Mouse (Mus musculus): ENCODE results near the gene Rps6ka1. TPM values are rescaled to one million over a fixed set of nuclear protein-coding genes. Genes with fewer than 3 reads are reported as not detected.
"Not testable (repeated sequence)": the region's sequence is repeated elsewhere in the genome, so short reads cannot be mapped to it uniquely, and the experiment has no call there.

The Rps6ka1 gene
- polyA plus RNA-seq, 1 experiment from 2014 or later: 25.3 TPM

GRCm38 (mm10) chr4:133846625-133847024 is 41.0 kb downstream of the Rps6ka1 start:
- no peak overlapping the region for H3K9ac ChIP-seq
- no peaks in the 10 kb centered on the region for H3K9me3 ChIP-seq (ENCODE audit: control insufficient read depth, low read length)
- 0 out of 2 replicates have a peak, but pooled peaks cover 9% of the 10 kb centered on the region for H3K36me3 ChIP-seq (replicated peaks; ENCODE audit: control insufficient read depth, insufficient read depth)
- no peak for DNase-seq (ENCODE audit: low spot score)
- no peaks in the 10 kb centered on the region for H3K27me3 ChIP-seq (ENCODE audit: control insufficient read depth, insufficient read depth, low read length)
- no peaks in the 10 kb centered on the region for H3K4me1 ChIP-seq (replicated peaks; ENCODE audit: control insufficient read depth, insufficient read depth, low read length)
- H3K4me2 ChIP-seq (replicated peaks): no peak overlapping the region
- no peak overlapping the region for H3K4me3 ChIP-seq (replicated peaks; ENCODE audit: low read length)
- H3K27ac ChIP-seq: no peak overlapping the region
- ATAC-seq (ENCODE audit: low FRiP score): no peak
- WGBS: 91% methylated on average over 1 of the region's 1 CpGs

- no peak overlapping the region for H3K27ac ChIP-seq
- WGBS: 88% methylated on average over 9 of the region's 9 CpGs
These were observed 42.5 kb downstream of the Rps6ka1 start for GRCm38 (mm10) chr4:133845060-133845459.

GRCm38 (mm10) chr4:133844209-133844841 is 43.3 kb downstream of the Rps6ka1 start:
- Histone ChIP-seq H3K9me3 (ENCODE audit: control insufficient read depth, low read length) (no peaks in the 10 kb centered on the region), H3K4me1 (replicated peaks; ENCODE audit: control insufficient read depth, insufficient read depth, low read length) (no peaks in the 10 kb centered on the region), H3K27me3 (ENCODE audit: control insufficient read depth, insufficient read depth, low read length) (no peaks in the 10 kb centered on the region), H3K4me2 (replicated peaks) (no peak overlapping the region), H3K36me3 (replicated peaks; ENCODE audit: control insufficient read depth, insufficient read depth) (no peaks in the 10 kb centered on the region), H3K4me3 (replicated peaks; ENCODE audit: low read length) (no peak overlapping the region), H3K27ac (no peak overlapping the region), H3K9ac (no peak overlapping the region)
- no peak for DNase-seq (ENCODE audit: low spot score)
- no peak for ATAC-seq (ENCODE audit: low FRiP score)
- WGBS: 81% methylated on average over 14 of the region's 14 CpGs

More at GRCm38 (mm10) chr4:133845060-133845459, 42.5 kb downstream of the Rps6ka1 start:
- Histone ChIP-seq H3K4me1 (replicated peaks; ENCODE audit: control insufficient read depth, insufficient read depth, low read length) (no peaks in the 10 kb centered on the region), H3K4me3 (replicated peaks; ENCODE audit: low read length) (no peak overlapping the region), H3K27me3 (ENCODE audit: control insufficient read depth, insufficient read depth, low read length) (no peaks in the 10 kb centered on the region), H3K9ac (no peak overlapping the region), H3K9me3 (ENCODE audit: control insufficient read depth, low read length) (no peaks in the 10 kb centered on the region), H3K4me2 (replicated peaks) (no peak overlapping the region), H3K36me3 (replicated peaks; ENCODE audit: control insufficient read depth, insufficient read depth) (no peaks in the 10 kb centered on the region)
- DNase-seq (ENCODE audit: low spot score) (no peak), ATAC-seq (ENCODE audit: low FRiP score) (no peak)

GRCm38 (mm10) chr4:133842992-133843737 is 44.4 kb downstream of the Rps6ka1 start:
- Histone ChIP-seq H3K4me3 (replicated peaks; ENCODE audit: low read length) (no peak overlapping the region), H3K27ac (no peak overlapping the region), H3K9ac (no peak overlapping the region), H3K4me2 (replicated peaks) (no peak overlapping the region), H3K4me1 (replicated peaks; ENCODE audit: control insufficient read depth, insufficient read depth, low read length) (no peaks in the 10 kb centered on the region), H3K9me3 (ENCODE audit: control insufficient read depth, low read length) (no peaks in the 10 kb centered on the region), H3K36me3 (replicated peaks; ENCODE audit: control insufficient read depth, insufficient read depth) (no peaks in the 10 kb centered on the region), H3K27me3 (ENCODE audit: control insufficient read depth, insufficient read depth, low read length) (no peaks in the 10 kb centered on the region)
- DNase-seq (ENCODE audit: low spot score) (no peak), ATAC-seq (ENCODE audit: low FRiP score) (no peak)
- WGBS: 94% methylated on average over 9 of the region's 10 CpGs

GRCm38 (mm10) chr4:133841756-133842483 is 45.7 kb downstream of the Rps6ka1 start:
- H3K9me3 ChIP-seq (ENCODE audit: control insufficient read depth, low read length); H3K4me3 ChIP-seq (replicated peaks; ENCODE audit: low read length); DNase-seq (ENCODE audit: low spot score); H3K27ac ChIP-seq; H3K27me3 ChIP-seq (ENCODE audit: control insufficient read depth, insufficient read depth, low read length); ATAC-seq (ENCODE audit: low FRiP score); H3K4me1 ChIP-seq (replicated peaks; ENCODE audit: control insufficient read depth, insufficient read depth, low read length); H3K9ac ChIP-seq; H3K36me3 ChIP-seq (replicated peaks; ENCODE audit: control insufficient read depth, insufficient read depth); H3K4me2 ChIP-seq (replicated peaks): not testable (repeated sequence)
- 91% methylated on average over 7 of the region's 7 CpGs for WGBS

- H3K36me3 ChIP-seq (replicated peaks; ENCODE audit: control insufficient read depth, insufficient read depth): no peaks in the 10 kb centered on the region
- no peak for ATAC-seq (ENCODE audit: low FRiP score)
- no peaks in the 10 kb centered on the region for H3K27me3 ChIP-seq (ENCODE audit: control insufficient read depth, insufficient read depth, low read length)
- no peak overlapping the region for H3K4me2 ChIP-seq (replicated peaks)
- H3K4me1 ChIP-seq (replicated peaks; ENCODE audit: control insufficient read depth, insufficient read depth, low read length): no peaks in the 10 kb centered on the region
- no peak overlapping the region for H3K27ac ChIP-seq
- H3K9me3 ChIP-seq (ENCODE audit: control insufficient read depth, low read length): no peaks in the 10 kb centered on the region
- H3K4me3 ChIP-seq (replicated peaks; ENCODE audit: low read length): no peak overlapping the region
- DNase-seq (ENCODE audit: low spot score): no peak
- no peak overlapping the region for H3K9ac ChIP-seq
- WGBS: 51% methylated on average over 9 of the region's 9 CpGs
These were observed 46.6 kb downstream of the Rps6ka1 start for GRCm38 (mm10) chr4:133841035-133841434.

- H3K27ac ChIP-seq: no peak overlapping the region
- no peak overlapping the region for H3K9ac ChIP-seq
- no peaks in the 10 kb centered on the region for H3K36me3 ChIP-seq (replicated peaks; ENCODE audit: control insufficient read depth, insufficient read depth)
- WGBS: 95% methylated on average over 7 of the region's 7 CpGs
- ATAC-seq (ENCODE audit: low FRiP score) (no peak), DNase-seq (ENCODE audit: low spot score) (no peak)
- H3K4me2 ChIP-seq (replicated peaks): no peak overlapping the region
- H3K4me3 ChIP-seq (replicated peaks; ENCODE audit: low read length): no peak overlapping the region
- no peaks in the 10 kb centered on the region for H3K4me1 ChIP-seq (replicated peaks; ENCODE audit: control insufficient read depth, insufficient read depth, low read length)
- no peaks in the 10 kb centered on the region for H3K9me3 ChIP-seq (ENCODE audit: control insufficient read depth, low read length)
- no peaks in the 10 kb centered on the region for H3K27me3 ChIP-seq (ENCODE audit: control insufficient read depth, insufficient read depth, low read length)
These were observed 47.1 kb downstream of the Rps6ka1 start for GRCm38 (mm10) chr4:133840501-133840900.

- Histone ChIP-seq H3K4me3 (replicated peaks; ENCODE audit: low read length) (no peak overlapping the region), H3K4me2 (replicated peaks) (no peak overlapping the region), H3K4me1 (replicated peaks; ENCODE audit: control insufficient read depth, insufficient read depth, low read length) (no peaks in the 10 kb centered on the region), H3K9ac (no peak overlapping the region), H3K9me3 (ENCODE audit: control insufficient read depth, low read length) (no peaks in the 10 kb centered on the region), H3K27ac (no peak overlapping the region), H3K36me3 (replicated peaks; ENCODE audit: control insufficient read depth, insufficient read depth) (no peaks in the 10 kb centered on the region), H3K27me3 (ENCODE audit: control insufficient read depth, insufficient read depth, low read length) (no peaks in the 10 kb centered on the region)
- no peak for ATAC-seq (ENCODE audit: low FRiP score)
- 61% methylated on average over 4 of the region's 4 CpGs for WGBS
- DNase-seq (ENCODE audit: low spot score): no peak
These were observed 48.2 kb downstream of the Rps6ka1 start for GRCm38 (mm10) chr4:133839385-133839826.

- Histone ChIP-seq H3K4me3 (replicated peaks; ENCODE audit: low read length) (no peak overlapping the region), H3K9ac (no peak overlapping the region), H3K36me3 (replicated peaks; ENCODE audit: control insufficient read depth, insufficient read depth) (no peaks in the 10 kb centered on the region), H3K27me3 (ENCODE audit: control insufficient read depth, insufficient read depth, low read length) (no peaks in the 10 kb centered on the region), H3K4me2 (replicated peaks) (no peak overlapping the region), H3K27ac (no peak overlapping the region), H3K9me3 (ENCODE audit: control insufficient read depth, low read length) (no peaks in the 10 kb centered on the region), H3K4me1 (replicated peaks; ENCODE audit: control insufficient read depth, insufficient read depth, low read length) (no peaks in the 10 kb centered on the region)
- peak; percentile 47 for DNase-seq (ENCODE audit: low spot score)
- ATAC-seq (ENCODE audit: low FRiP score): no peak
- WGBS: 55% methylated on average over 10 of the region's 10 CpGs
These were observed 51.0 kb downstream of the Rps6ka1 start for GRCm38 (mm10) chr4:133836575-133836974.

Measured in hindbrain, embryonic 14.5 days (tissue).